In the genomic region with DNA sequence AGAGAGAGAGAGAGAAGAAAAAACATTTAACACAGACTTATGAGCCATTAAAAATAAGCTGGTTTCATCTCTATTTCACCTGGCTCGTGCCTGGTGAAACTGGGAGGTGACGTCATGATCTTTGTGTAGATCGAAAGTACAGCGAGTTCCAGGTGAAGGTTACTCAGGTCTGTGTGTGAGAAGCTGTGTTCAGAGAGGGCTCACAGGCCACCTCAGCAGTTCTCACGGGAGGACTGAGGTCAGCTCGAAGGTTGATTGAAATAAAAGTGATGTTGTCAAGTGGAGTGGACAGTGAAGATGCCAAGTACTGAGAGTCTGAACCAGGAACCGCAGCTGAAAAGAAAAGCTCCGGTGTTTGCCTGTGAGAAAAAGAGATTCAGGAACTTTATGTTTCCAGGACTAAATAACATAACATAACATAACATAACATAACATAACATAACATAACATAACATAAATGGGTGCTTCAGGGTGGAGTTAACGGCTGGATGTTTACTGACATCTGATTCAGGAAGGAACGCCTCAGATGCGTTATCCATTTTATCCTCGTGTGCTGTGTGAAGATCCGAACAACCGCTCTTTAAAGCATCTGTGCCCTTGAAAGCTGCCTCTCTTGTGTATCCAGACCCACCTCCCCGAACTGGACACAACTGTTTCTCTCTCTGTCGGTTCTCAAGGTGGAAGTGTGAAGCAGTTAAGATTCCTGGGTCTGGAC, we compare ENCODE assay signal across 8 mouse cellular contexts. TPM values are rescaled to one million over a fixed set of nuclear protein-coding genes. Genes with fewer than 3 reads are reported as not detected.
A peak's percentile ranks its signal among the peaks of the same experiment; 100 is the strongest.
DNase-seq lines count a peak whose midpoint lies in the region; ATAC-seq and TF ChIP-seq lines count a peak whose summit lies in the region.

No protein-coding gene starts in this region.

- no peak overlapping the region for H3K9ac ChIP-seq in lung, embryonic 14.5 days
- no peak overlapping the region for H3K9ac ChIP-seq in embryonic facial prominence, embryonic 15.5 days

- no peak for TF ChIP-seq CTCF in lung, embryonic 14.5 days (IDR thresholded peaks at IDR 0.05; ENCODE audit: low read depth)

- WGBS in lung, embryonic 14.5 days = 53% methylated on average over 16 of the region's 16 CpGs
- WGBS in embryonic facial prominence, embryonic 15.5 days = 63% methylated on average over 16 of the region's 16 CpGs

- H3K9me3 ChIP-seq in lung, embryonic 14.5 days (ENCODE audit: low read depth, low read length) = no peaks in the 10 kb centered on the region
- no peaks in the 10 kb centered on the region for H3K9me3 ChIP-seq in embryonic facial prominence, embryonic 15.5 days (replicated peaks)

- H3K36me3 ChIP-seq in lung, embryonic 14.5 days (ENCODE audit: insufficient read depth) = no peaks in the 10 kb centered on the region
- H3K36me3 ChIP-seq in embryonic facial prominence, embryonic 15.5 days = no peaks in the 10 kb centered on the region

- no peak overlapping the region for H3K27ac ChIP-seq in lung, embryonic 14.5 days (ENCODE audit: low read depth)
- no peak overlapping the region for H3K27ac ChIP-seq in embryonic facial prominence, embryonic 15.5 days (replicated peaks)

- DNase-seq in lung, embryonic 14.5 days = peak; percentile 1
- no peak for DNase-seq in lung, postnatal 4 days
- DNase-seq in kidney, postnatal 14 days = peak; percentile 10
- DNase-seq in natural killer cell, adult 2 months (ENCODE audit: low spot score in 2 of 2) = peak; percentile 2 to 8
- no peak for DNase-seq in right cerebral cortex, postnatal 10 days (ENCODE audit: low spot score in 2 of 2)
- DNase-seq in frontal cortex, postnatal 36 days (ENCODE audit: low spot score in 2 of 2) = no peak
- no peak for DNase-seq in embryo, embryonic 10.5 days (ENCODE audit: low spot score)

- peak overlapping the region; percentile 49 for H3K4me2 ChIP-seq in lung, embryonic 14.5 days
- H3K4me2 ChIP-seq in embryonic facial prominence, embryonic 15.5 days (replicated peaks) = peak overlapping the region; percentile 31; the same call in 1 of the 2 replicates

- peak overlapping the region; percentile 28 for H3K4me3 ChIP-seq in lung, embryonic 14.5 days (ENCODE audit: low read depth, low read length)
- peak overlapping the region; percentile 30 for H3K4me3 ChIP-seq in embryonic facial prominence, embryonic 15.5 days (replicated peaks)

- H3K27me3 ChIP-seq in lung, embryonic 14.5 days (ENCODE audit: insufficient read depth, low read length) = no peaks in the 10 kb centered on the region
- H3K27me3 ChIP-seq in embryonic facial prominence, embryonic 15.5 days = no peaks in the 10 kb centered on the region

- no peak for ATAC-seq in lung, embryonic 14.5 days (ENCODE audit: insufficient read depth)
- no peak for ATAC-seq in embryonic facial prominence, embryonic 15.5 days (ENCODE audit: insufficient number of reproducible peaks, low FRiP score, low TSS enrichment, low read depth)

- no peaks in the 10 kb centered on the region for H3K4me1 ChIP-seq in lung, embryonic 14.5 days (ENCODE audit: insufficient read depth)
- H3K4me1 ChIP-seq in embryonic facial prominence, embryonic 15.5 days = no peaks in the 10 kb centered on the region

RNA-seq across cellular contexts. Expression of gene Enpp1, which starts 41.7 kb away (rescaled TPM):
- 2.3 and 2.9 TPM in 2 replicates for polyA plus RNA-seq in lung, embryonic 14.5 days (2014; fragmentation: Nextera tagmentation; extraction: Ambion mirVana)
- polyA plus RNA-seq in embryonic facial prominence, embryonic 15.5 days (2015; fragmentation: Nextera tagmentation; extraction: Ambion mirVana) = 7.5 and 7.8 TPM in 2 replicates

Comparison
In these comparisons a context has a peak if more than half of its experiments do, and no peak if none do; other contexts are left out.
1. DNase-seq: peak in lung, embryonic 14.5 days (single experiment), kidney, postnatal 14 days (single experiment) and natural killer cell, adult 2 months (2 of 2); none in lung, postnatal 4 days (0 of 2), right cerebral cortex, postnatal 10 days (0 of 2), frontal cortex, postnatal 36 days (0 of 2) and embryo, embryonic 10.5 days (single experiment).